In the genomic region with DNA sequence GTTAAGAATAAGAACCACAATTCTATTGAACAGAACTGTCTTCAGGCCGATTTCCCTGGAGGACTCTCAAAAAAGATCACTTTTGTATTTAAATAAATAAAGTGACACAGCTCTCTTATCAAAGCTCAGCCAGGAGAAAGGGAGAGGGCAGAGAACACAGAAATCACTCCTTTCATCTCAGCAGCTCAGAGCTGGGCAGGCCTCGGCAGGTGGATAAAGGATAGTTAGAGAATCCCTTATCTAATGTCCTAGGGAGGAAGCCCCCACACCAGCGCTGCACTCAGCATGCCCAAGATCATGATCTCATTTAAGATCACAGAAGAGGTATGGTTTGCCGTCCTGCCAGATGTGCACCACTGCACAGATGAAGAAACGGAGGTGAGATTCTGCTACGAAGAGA, we compare ENCODE assay signal across 20 mouse cellular contexts. TPM values are rescaled to one million over a fixed set of nuclear protein-coding genes. Genes with fewer than 3 reads are reported as not detected.
DNase-seq lines count a peak whose midpoint lies in the region; ATAC-seq and TF ChIP-seq lines count a peak whose summit lies in the region.
"Had no signal": no experiment of that assay in that cellular context is flagged by ENCODE, and none has a peak within 500 bp of the region (broad histone marks: within the 10 kb centered on the region; RNA-seq: fewer than 3 reads in every experiment).

No protein-coding gene starts in this region.

- ATAC-seq in liver, postnatal 0 days, result no peak
- no peak for ATAC-seq in liver, embryonic 14.5 days (ENCODE audit: insufficient read depth)
- ATAC-seq: activated CD4-positive, CD25-positive, alpha-beta regulatory T cell, adult 4 months; forebrain, embryonic 15.5 days; Patski had no signal

- peak; percentile 59 for DNase-seq in liver
- DNase-seq in liver, postnatal 0 days, result no peak
- peak; percentile 50 for DNase-seq in c-Kit-positive CD71-positive TER-119-negative erythroid progenitor cells, embryonic 14.5 days (ENCODE audit: low read depth)
- peak in 2 of 3 experiments; percentile 37 to 42 for DNase-seq in liver, embryonic 14.5 days (ENCODE audit: low read depth in 3 of 3, low spot score in 3 of 3)
- DNase-seq in kidney, postnatal 4 days, result no peak
- DNase-seq in lung, postnatal 14 days, result no peak
- DNase-seq in spleen, postnatal 14 days (ENCODE audit: low spot score in 2 of 2), result no peak
- DNase-seq: adrenal gland, adult 2 months; adrenal gland, postnatal 25 days; cerebellum, adult 8-10 months; cerebellum, postnatal 25 days; gastrocnemius, postnatal 36 days; heart, adult 11 months; heart, postnatal 4 days had no signal

- no peak overlapping the region for H3K4me3 ChIP-seq in liver, postnatal 0 days (ENCODE audit: low read depth, low read length)
- H3K4me3 ChIP-seq in liver, embryonic 14.5 days (ENCODE audit: insufficient read depth in 1 of 2, low read depth in 2 of 2, low read length in 2 of 2), result no peak overlapping the region
- H3K4me3 ChIP-seq: embryonic facial prominence, embryonic 12.5 days; forebrain, embryonic 15.5 days; heart, embryonic 13.5 days; hindbrain, embryonic 12.5 days had no signal

- no peak for TF ChIP-seq CTCF in liver, postnatal 0 days (IDR thresholded peaks at IDR 0.05; ENCODE audit: low read depth)
- TF ChIP-seq CTCF in liver, embryonic 14.5 days (IDR thresholded peaks at IDR 0.05; ENCODE audit: low read depth), result no peak

- no peaks in the 10 kb centered on the region for H3K36me3 ChIP-seq in liver, postnatal 0 days (replicated peaks; ENCODE audit: insufficient read depth, low read length)
- H3K36me3 ChIP-seq in liver, embryonic 14.5 days (replicated peaks; ENCODE audit: control insufficient read depth, insufficient read depth, low read depth), result no peaks in the 10 kb centered on the region
- H3K36me3 ChIP-seq: embryonic facial prominence, embryonic 12.5 days; forebrain, embryonic 15.5 days; heart, embryonic 13.5 days; hindbrain, embryonic 12.5 days had no signal

- no peaks in the 10 kb centered on the region for H3K27me3 ChIP-seq in liver, postnatal 0 days (ENCODE audit: insufficient read depth, low read length)
- H3K27me3 ChIP-seq in liver, embryonic 14.5 days (ENCODE audit: control insufficient read depth, insufficient read depth, low read length), result no peaks in the 10 kb centered on the region
- H3K27me3 ChIP-seq: embryonic facial prominence, embryonic 12.5 days; forebrain, embryonic 15.5 days; hindbrain, embryonic 12.5 days; Patski had no signal

- H3K4me2 ChIP-seq in liver, postnatal 0 days (ENCODE audit: low read depth, low read length), result no peak overlapping the region
- H3K4me2 ChIP-seq in liver, embryonic 14.5 days (ENCODE audit: low read depth), result no peak overlapping the region; the same call in none of the 2 replicates
- H3K4me2 ChIP-seq: embryonic facial prominence, embryonic 12.5 days; forebrain, embryonic 15.5 days; heart, embryonic 13.5 days; hindbrain, embryonic 12.5 days had no signal

- H3K27ac ChIP-seq in liver, postnatal 0 days (ENCODE audit: low read depth), result no peak overlapping the region
- H3K27ac ChIP-seq in liver, embryonic 14.5 days, result no peak overlapping the region
- H3K27ac ChIP-seq: embryonic facial prominence, embryonic 12.5 days; forebrain, embryonic 15.5 days; heart, embryonic 13.5 days; hindbrain, embryonic 12.5 days had no signal

- H3K9ac ChIP-seq in liver, postnatal 0 days (replicated peaks), result no peak overlapping the region
- H3K9ac ChIP-seq in liver, embryonic 14.5 days (replicated peaks), result no peak overlapping the region
- H3K9ac ChIP-seq: embryonic facial prominence, embryonic 12.5 days; forebrain, embryonic 15.5 days; heart, embryonic 13.5 days; hindbrain, embryonic 12.5 days had no signal

- WGBS in liver, postnatal 0 days (ENCODE audit: insufficient replicate concordance), result 47% methylated on average over 6 of the region's 6 CpGs
- 19% methylated on average over 6 of the region's 6 CpGs for WGBS in liver, embryonic 14.5 days (ENCODE audit: insufficient replicate concordance)

- peaks cover 20% of the 10 kb centered on the region for H3K4me1 ChIP-seq in liver, postnatal 0 days (ENCODE audit: insufficient read depth)
- peaks cover 14 to 47% of the 10 kb centered on the region in 2 experiments for H3K4me1 ChIP-seq in liver, embryonic 14.5 days (replicated peaks; ENCODE audit: control insufficient read depth in 2 of 2, insufficient read depth in 2 of 2, low read length in 1 of 2)

- TF ChIP-seq EP300 in liver, postnatal 0 days (IDR thresholded peaks at IDR 0.05; ENCODE audit: low read depth), result no peak
- TF ChIP-seq EP300 in liver, embryonic 14.5 days (IDR thresholded peaks at IDR 0.05; ENCODE audit: low read depth), result peak; percentile 45; the same call in 1 of the 2 replicates

- no peaks in the 10 kb centered on the region for H3K9me3 ChIP-seq in liver, postnatal 0 days (ENCODE audit: low read length)
- no peaks in the 10 kb centered on the region for H3K9me3 ChIP-seq in liver, embryonic 14.5 days (ENCODE audit: control insufficient read depth, low read length)
- H3K9me3 ChIP-seq: embryonic facial prominence, embryonic 12.5 days; forebrain, embryonic 15.5 days; heart, embryonic 13.5 days; hindbrain, embryonic 12.5 days had no signal

RNA-seq across cellular contexts. Expression of gene Rnf34, which starts 52.4 kb away (rescaled TPM):
- 8.0 and 8.3 TPM in 2 replicates for polyA plus RNA-seq in liver, postnatal 0 days (2015; fragmentation: Nextera tagmentation; extraction: Ambion mirVana)
- 5.4 and 6.6 TPM in 2 replicates for polyA plus RNA-seq in liver, embryonic 14.5 days (2012; rRNA removed)
- polyA plus RNA-seq in liver, embryonic 14.5 days (2014; fragmentation: Nextera tagmentation; extraction: Ambion mirVana), result 12.2 and 13.2 TPM in 2 replicates

Comparison
In these comparisons a context has a peak if more than half of its experiments do, and no peak if none do; other contexts are left out.
1. DNase-seq: peak in liver (single experiment), c-Kit-positive CD71-positive TER-119-negative erythroid progenitor cells, embryonic 14.5 days (single experiment) and liver, embryonic 14.5 days (2 of 3); none in liver, postnatal 0 days (single experiment), kidney, postnatal 4 days (0 of 2), lung, postnatal 14 days (single experiment) and spleen, postnatal 14 days (0 of 2).